In genomic region chr9:40459304-40460280, GRCm38 (mm10) we compare ENCODE assay signal across 14 mouse cellular contexts.
A peak's percentile ranks its signal among the peaks of the same experiment; 100 is the strongest.
DNase-seq lines count a peak whose midpoint lies in the region; ATAC-seq and TF ChIP-seq lines count a peak whose summit lies in the region.
"Had no signal": no experiment of that assay in that cellular context is flagged by ENCODE, and none has a peak within 500 bp of the region (broad histone marks: within the 10 kb centered on the region; RNA-seq: fewer than 3 reads in every experiment).

No protein-coding gene starts in this region.

- TF ChIP-seq EP300 in stomach, postnatal 0 days (optimal IDR thresholded peaks at IDR 0.05): no peak

- no peak for DNase-seq in heart, postnatal 36 days
- DNase-seq in limb, embryonic 10.5 days (ENCODE audit: low spot score): no peak
- no peak for DNase-seq in embryonic facial prominence, embryonic 14.5 days (ENCODE audit: low spot score)
- no peak for DNase-seq in stomach, postnatal 0 days (ENCODE audit: low spot score)
- DNase-seq in right cerebral cortex, postnatal 14 days: no peak
- DNase-seq: cerebellum, postnatal 10 days; heart, postnatal 4 days had no signal

- peaks cover 41% of the 10 kb centered on the region for H3K4me1 ChIP-seq in heart, embryonic 12.5 days (replicated peaks)
- peaks cover 13% of the 10 kb centered on the region for H3K4me1 ChIP-seq in limb, embryonic 13.5 days
- peaks cover 22% of the 10 kb centered on the region for H3K4me1 ChIP-seq in limb, embryonic 10.5 days
- H3K4me1 ChIP-seq in embryonic facial prominence, embryonic 14.5 days (ENCODE audit: control insufficient read depth, insufficient read depth, low read length): peaks cover 12% of the 10 kb centered on the region; the same call in 1 of the 2 replicates
- H3K4me1 ChIP-seq in stomach, postnatal 0 days (replicated peaks; ENCODE audit: control insufficient read depth, insufficient read depth): no peaks in the 10 kb centered on the region

- no peaks in the 10 kb centered on the region for H3K27me3 ChIP-seq in heart, embryonic 12.5 days (replicated peaks)
- peaks cover 15% of the 10 kb centered on the region for H3K27me3 ChIP-seq in limb, embryonic 13.5 days
- H3K27me3 ChIP-seq in limb, embryonic 10.5 days (ENCODE audit: low read depth, poor library complexity, severe bottlenecking): peaks cover 28% of the 10 kb centered on the region
- no peaks in the 10 kb centered on the region; the same call in 1 of the 2 replicates for H3K27me3 ChIP-seq in embryonic facial prominence, embryonic 14.5 days (replicated peaks; ENCODE audit: control insufficient read depth, insufficient read depth, low read length)
- H3K27me3 ChIP-seq in stomach, postnatal 0 days (ENCODE audit: control insufficient read depth, insufficient read depth, low read length): no peaks in the 10 kb centered on the region

- peak overlapping the region; percentile 19; the same call in 1 of the 2 replicates for H3K27ac ChIP-seq in heart, embryonic 12.5 days (ENCODE audit: poor library complexity, severe bottlenecking)
- H3K27ac ChIP-seq in limb, embryonic 13.5 days: no peak overlapping the region
- no peak overlapping the region for H3K27ac ChIP-seq in limb, embryonic 10.5 days
- H3K27ac ChIP-seq in embryonic facial prominence, embryonic 14.5 days (replicated peaks; ENCODE audit: low read depth, low read length): peak overlapping the region; percentile 40
- H3K27ac ChIP-seq in stomach, postnatal 0 days (replicated peaks): no peak overlapping the region
- H3K27ac ChIP-seq: forebrain, embryonic 10.5 days; layer of hippocampus, adult 2 months; liver, embryonic 12.5 days; midbrain, embryonic 13.5 days had no signal

- no peak overlapping the region for H3K9ac ChIP-seq in heart, embryonic 12.5 days
- no peak overlapping the region for H3K9ac ChIP-seq in limb, embryonic 13.5 days
- H3K9ac ChIP-seq in embryonic facial prominence, embryonic 14.5 days (ENCODE audit: low read depth, low read length): no peak overlapping the region
- no peak overlapping the region for H3K9ac ChIP-seq in stomach, postnatal 0 days (ENCODE audit: low read length)
- H3K9ac ChIP-seq: liver, embryonic 12.5 days; midbrain, embryonic 13.5 days had no signal

- H3K9me3 ChIP-seq in heart, embryonic 12.5 days (replicated peaks): no peaks in the 10 kb centered on the region
- H3K9me3 ChIP-seq in limb, embryonic 13.5 days: no peaks in the 10 kb centered on the region
- no peaks in the 10 kb centered on the region for H3K9me3 ChIP-seq in limb, embryonic 10.5 days (replicated peaks)
- no peaks in the 10 kb centered on the region for H3K9me3 ChIP-seq in embryonic facial prominence, embryonic 14.5 days (ENCODE audit: control insufficient read depth, low read length)
- H3K9me3 ChIP-seq in stomach, postnatal 0 days (ENCODE audit: control insufficient read depth, low read length): no peaks in the 10 kb centered on the region
- H3K9me3 ChIP-seq: forebrain, embryonic 10.5 days; liver, embryonic 12.5 days; midbrain, embryonic 13.5 days had no signal

- no peak overlapping the region for H3K4me3 ChIP-seq in heart, embryonic 12.5 days
- H3K4me3 ChIP-seq in limb, embryonic 13.5 days: no peak overlapping the region
- no peak overlapping the region for H3K4me3 ChIP-seq in limb, embryonic 10.5 days
- H3K4me3 ChIP-seq in embryonic facial prominence, embryonic 14.5 days (ENCODE audit: low read depth, low read length): no peak overlapping the region
- H3K4me3 ChIP-seq in stomach, postnatal 0 days (ENCODE audit: low read depth, low read length): no peak overlapping the region
- H3K4me3 ChIP-seq: forebrain, embryonic 10.5 days; layer of hippocampus, adult 2 months; liver, embryonic 12.5 days; midbrain, embryonic 13.5 days had no signal

- no peaks in the 10 kb centered on the region for H3K36me3 ChIP-seq in heart, embryonic 12.5 days
- H3K36me3 ChIP-seq in limb, embryonic 13.5 days: no peaks in the 10 kb centered on the region
- H3K36me3 ChIP-seq in limb, embryonic 10.5 days: no peaks in the 10 kb centered on the region
- no peaks in the 10 kb centered on the region for H3K36me3 ChIP-seq in embryonic facial prominence, embryonic 14.5 days (ENCODE audit: control insufficient read depth, insufficient read depth, low read length)
- H3K36me3 ChIP-seq in stomach, postnatal 0 days (ENCODE audit: control insufficient read depth, insufficient read depth, low read length): no peaks in the 10 kb centered on the region
- H3K36me3 ChIP-seq: forebrain, embryonic 10.5 days; liver, embryonic 12.5 days; midbrain, embryonic 13.5 days had no signal

- no peak for TF ChIP-seq CTCF in stomach, postnatal 0 days (IDR thresholded peaks at IDR 0.05; ENCODE audit: low read depth)

- WGBS in heart, embryonic 12.5 days: 53% methylated on average over 5 of the region's 5 CpGs
- WGBS in limb, embryonic 13.5 days: 59% methylated on average over 5 of the region's 5 CpGs
- 77% methylated on average over 5 of the region's 5 CpGs for WGBS in limb, embryonic 10.5 days
- 62% methylated on average over 5 of the region's 5 CpGs for WGBS in embryonic facial prominence, embryonic 14.5 days
- WGBS in stomach, postnatal 0 days: 45% methylated on average over 5 of the region's 5 CpGs

- ATAC-seq in heart, embryonic 12.5 days (ENCODE audit: insufficient number of reproducible peaks, low FRiP score): no peak
- ATAC-seq in limb, embryonic 13.5 days (ENCODE audit: low FRiP score, low read depth): peak; percentile 30
- peak; percentile 27 for ATAC-seq in embryonic facial prominence, embryonic 14.5 days (ENCODE audit: low read depth)
- peak; percentile 57; the same call in 1 of the 2 replicates for ATAC-seq in stomach, postnatal 0 days (ENCODE audit: low FRiP score, low TSS enrichment)
- ATAC-seq: CD4-positive, CD25-positive, alpha-beta regulatory T cell, adult 4 months; liver, embryonic 12.5 days; midbrain, embryonic 13.5 days had no signal

- intact Hi-C loops in heart, postnatal 36 days (cut with DNase I): loop anchor here (5.0 kb wide), 1 partner anchor 123 kb away; no protein-coding TSS in a partner anchor

- no peak overlapping the region for H3K4me2 ChIP-seq in heart, embryonic 12.5 days
- no peak overlapping the region for H3K4me2 ChIP-seq in limb, embryonic 13.5 days (replicated peaks)
- no peak overlapping the region for H3K4me2 ChIP-seq in embryonic facial prominence, embryonic 14.5 days (ENCODE audit: low read depth, low read length)
- H3K4me2 ChIP-seq in stomach, postnatal 0 days (replicated peaks; ENCODE audit: low read depth): no peak overlapping the region
- H3K4me2 ChIP-seq: midbrain, embryonic 13.5 days had no signal

Comparison
In these comparisons a context has a peak if more than half of its experiments do, and no peak if none do; other contexts are left out.
1. H3K27ac ChIP-seq: peak in heart, embryonic 12.5 days (single experiment) and embryonic facial prominence, embryonic 14.5 days (single experiment); none in limb, embryonic 13.5 days (single experiment), limb, embryonic 10.5 days (single experiment) and stomach, postnatal 0 days (single experiment).